Mouse (Mus musculus) limb, embryonic 10.5 days (tissue): ENCODE results near the gene Syn3. TPM values are rescaled to one million over a fixed set of nuclear protein-coding genes. Genes with fewer than 3 reads are reported as not detected.

Experiments used
- DNase-seq: peaks from one replicate; pipeline ENCODE4 v3.0.0-alpha.2; 2017; ENCODE audit warnings: low spot score
- H3K27ac ChIP-seq: fragments of 300-500 bp; sonication (generic); 2 replicates; pipeline ENCODE4 v1.5.1; 2016; ENCODE audit warnings: mild to moderate bottlenecking
- H3K27me3 ChIP-seq: fragments of 300-500 bp; sonication (generic); 2 replicates; pipeline ENCODE4 v1.6.1; 2016; ENCODE audit warnings: low read depth, mild to moderate bottlenecking; ENCODE audit not compliant: poor library complexity, severe bottlenecking
- H3K36me3 ChIP-seq: fragments of 300-500 bp; sonication (generic); 2 replicates; pipeline ENCODE4 v1.6.1; 2016; ENCODE audit warnings: mild to moderate bottlenecking, moderate library complexity
- H3K4me1 ChIP-seq: fragments of 300-500 bp; sonication (generic); 2 replicates; pipeline ENCODE4 v1.6.1; 2016
- H3K4me3 ChIP-seq: fragments of 300-500 bp; sonication (generic); 2 replicates; pipeline ENCODE4 v1.5.1; 2016; ENCODE audit warnings: mild to moderate bottlenecking, moderate library complexity
- H3K9me3 ChIP-seq: fragments of 300-500 bp; sonication (generic); replicated peaks from 2 replicates; pipeline ENCODE4 v1.6.1; 2016; ENCODE audit warnings: mild to moderate bottlenecking
- WGBS: fragments of 180-500 bp; shearing (Covaris S2); methylation state at CpG from one replicate; pipeline ENCODE4 v1.1.7; 2016; 5-methylcytosine and 5-hydroxymethylcytosine counted together
- polyA plus RNA-seq: library from polyadenylated mRNA; unstranded; fragments of >200 nt; fragmentation: Nextera tagmentation; extraction: Ambion mirVana; gene quantifications from 2 replicates; pipeline ENCODE4 v1.2.1, GENCODE M21; 2016

Gene Syn3
- polyA plus RNA-seq, 1 experiment from 2014 or later: 3.6 TPM

- WGBS: 93% methylated on average over 4 of the region's 4 CpGs
- no peak overlapping the region for H3K27ac ChIP-seq
- H3K9me3 ChIP-seq: no peaks in the 10 kb centered on the region
- H3K4me1 ChIP-seq: peaks cover 15% of the 10 kb centered on the region
- no peaks in the 10 kb centered on the region for H3K27me3 ChIP-seq
- H3K4me3 ChIP-seq: no peak overlapping the region
- no peaks in the 10 kb centered on the region for H3K36me3 ChIP-seq
- no peak for DNase-seq
Measured at GRCm38 (mm10) chr10:86108797-86109196, 389.9 kb downstream of the Syn3 start.

DNA sequence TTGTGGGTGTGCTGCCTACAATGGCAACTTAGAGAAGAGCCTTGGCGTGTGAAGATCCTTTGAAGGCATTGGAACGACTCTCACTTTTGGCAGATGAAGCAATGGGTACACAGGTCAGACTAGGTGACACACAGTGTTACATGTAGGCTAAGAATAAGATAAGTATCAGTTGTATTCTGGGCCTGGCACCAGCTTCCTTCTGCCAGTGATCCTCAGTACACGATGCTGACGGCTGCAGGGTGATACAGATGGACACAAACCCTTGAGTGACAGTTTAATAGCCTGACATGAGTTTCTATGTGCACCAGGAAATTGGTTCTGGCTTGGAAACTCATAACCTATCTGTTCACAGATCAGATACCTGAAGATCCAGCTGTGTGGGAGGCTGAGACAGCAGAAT lies 391.0 kb downstream of the Syn3 start:
- no peak for DNase-seq
- Histone ChIP-seq H3K4me1 (peaks cover 16% of the 10 kb centered on the region), H3K4me3 (no peak overlapping the region), H3K9me3 (no peaks in the 10 kb centered on the region), H3K27me3 (no peaks in the 10 kb centered on the region), H3K36me3 (no peaks in the 10 kb centered on the region), H3K27ac (no peak overlapping the region)
- 80% methylated on average over 4 of the region's 4 CpGs for WGBS

DNA sequence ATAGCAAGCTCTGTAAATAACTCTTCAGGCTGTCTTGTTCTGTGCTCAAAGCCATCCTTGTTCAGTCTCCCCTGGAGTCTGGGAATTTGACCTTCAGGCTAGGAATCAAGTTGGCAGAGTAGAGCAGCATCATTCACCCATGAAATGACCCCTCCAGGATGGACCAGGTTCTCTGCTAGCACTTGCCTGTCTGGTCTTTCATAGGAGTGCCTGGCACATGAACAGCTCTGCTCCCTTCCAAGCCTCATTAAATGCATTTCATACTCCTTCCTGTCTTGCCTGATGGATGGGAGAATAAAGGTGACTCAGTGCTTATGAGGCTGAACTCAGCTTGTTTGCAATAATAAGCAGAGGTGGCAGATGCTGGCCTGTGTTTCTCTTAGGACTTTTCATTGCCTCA lies 394.7 kb downstream of the Syn3 start:
- H3K27me3 ChIP-seq: no peaks in the 10 kb centered on the region
- peaks cover 6% of the 10 kb centered on the region for H3K4me1 ChIP-seq

DNA sequence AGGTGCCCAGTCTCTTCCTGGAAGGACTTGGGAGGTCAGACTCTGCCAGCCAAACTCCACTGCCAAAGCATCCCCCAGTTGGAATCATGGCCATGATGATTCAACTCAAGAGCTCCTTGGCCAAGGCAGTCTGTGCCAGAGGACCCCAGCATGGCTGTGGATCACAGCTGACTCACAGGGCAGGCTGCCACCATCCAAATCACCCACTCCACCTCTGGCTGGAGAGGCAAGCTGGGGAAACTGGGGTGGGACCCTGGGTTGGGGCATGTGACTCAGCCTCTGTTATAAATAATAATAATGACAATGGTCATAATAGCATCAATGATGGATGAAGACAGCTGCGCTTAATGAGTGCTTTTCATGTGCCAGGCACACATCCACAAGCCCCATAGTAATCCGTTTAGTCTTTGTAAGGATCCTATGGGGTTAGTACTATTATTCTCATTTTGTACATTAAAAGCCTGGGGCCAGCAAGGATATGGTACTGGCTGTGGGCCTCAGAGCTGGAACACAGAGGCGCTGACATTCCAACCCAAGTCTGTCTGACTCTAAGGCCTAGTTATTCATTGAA lies 398.3 kb downstream of the Syn3 start:
- H3K36me3 ChIP-seq: no peaks in the 10 kb centered on the region
- no peaks in the 10 kb centered on the region for H3K27me3 ChIP-seq
- peaks cover 6% of the 10 kb centered on the region for H3K4me1 ChIP-seq
- DNase-seq: no peak
- H3K4me3 ChIP-seq: no peak overlapping the region
- H3K9me3 ChIP-seq: no peaks in the 10 kb centered on the region
- 93% methylated on average over 3 of the region's 3 CpGs for WGBS
- H3K27ac ChIP-seq: no peak overlapping the region

More for the DNA sequence above, 394.7 kb downstream of the Syn3 start:
- H3K27ac ChIP-seq: no peak overlapping the region
- H3K36me3 ChIP-seq: no peaks in the 10 kb centered on the region
- H3K9me3 ChIP-seq: no peaks in the 10 kb centered on the region
- H3K4me3 ChIP-seq: no peak overlapping the region
- no peak for DNase-seq

DNA sequence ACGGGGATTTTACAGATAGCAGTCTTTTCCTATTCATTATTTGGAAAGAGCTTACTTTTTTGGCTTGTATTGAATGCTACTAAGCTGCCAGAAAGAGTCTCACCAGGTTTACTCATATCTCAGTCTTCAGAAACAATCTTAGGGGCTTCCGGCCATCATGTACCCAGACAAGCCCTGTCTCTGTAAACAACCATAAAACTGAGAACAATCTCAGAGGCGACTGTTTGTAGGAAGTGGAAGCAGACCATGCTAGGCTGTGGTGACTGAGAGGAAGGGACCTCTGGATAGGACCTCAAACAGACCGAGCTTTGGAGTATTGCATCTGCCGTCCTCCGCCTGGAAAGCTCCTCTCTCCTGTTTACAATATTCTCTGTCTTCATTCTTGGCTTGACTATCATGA lies 400.3 kb downstream of the Syn3 start:
- no peak overlapping the region for H3K27ac ChIP-seq
- H3K36me3 ChIP-seq: no peaks in the 10 kb centered on the region
- no peak for DNase-seq
- WGBS: 81% methylated on average over 6 of the region's 6 CpGs
- H3K27me3 ChIP-seq: no peaks in the 10 kb centered on the region
- no peaks in the 10 kb centered on the region for H3K9me3 ChIP-seq
- H3K4me1 ChIP-seq: no peaks in the 10 kb centered on the region
- H3K4me3 ChIP-seq: no peak overlapping the region

- DNase-seq: no peak
- H3K27ac ChIP-seq: no peak overlapping the region
- H3K27me3 ChIP-seq: no peaks in the 10 kb centered on the region
- no peaks in the 10 kb centered on the region for H3K36me3 ChIP-seq
- peaks cover 5% of the 10 kb centered on the region; the same call in 1 of the 2 replicates for H3K4me1 ChIP-seq
- H3K9me3 ChIP-seq: no peaks in the 10 kb centered on the region
- no peak overlapping the region for H3K4me3 ChIP-seq
- 68% methylated on average over 14 of the region's 14 CpGs for WGBS
Measured at GRCm38 (mm10) chr10:86093109-86094035, 405.3 kb downstream of the Syn3 start.

DNA sequence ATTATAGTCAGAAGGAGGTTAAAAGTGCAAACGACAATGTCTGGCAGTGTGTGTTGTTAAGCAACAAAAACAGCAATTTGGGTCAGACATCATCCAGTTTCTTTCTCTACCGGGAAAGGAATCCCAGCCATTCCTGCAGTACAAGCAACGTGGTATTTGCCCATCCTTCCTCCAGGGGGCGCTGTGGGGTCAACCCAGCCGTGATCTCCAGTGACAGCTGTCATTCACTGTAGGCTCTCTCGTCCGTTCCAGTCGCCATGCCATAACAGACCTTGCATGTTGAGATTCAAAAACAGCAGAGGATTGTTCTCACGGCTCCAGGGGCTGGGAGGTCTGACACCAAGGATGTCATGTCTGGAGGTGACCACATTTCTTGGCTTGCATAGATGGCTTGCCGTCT lies 406.8 kb downstream of the Syn3 start:
- WGBS: 52% methylated on average over 10 of the region's 10 CpGs
- peak; percentile 53 for DNase-seq
- H3K9me3 ChIP-seq: no peaks in the 10 kb centered on the region

GRCm38 (mm10) chr10:86079921-86080320 lies 418.8 kb downstream of the Syn3 start:
- Histone ChIP-seq H3K27ac (no peak overlapping the region), H3K4me1 (no peaks in the 10 kb centered on the region), H3K9me3 (no peaks in the 10 kb centered on the region), H3K4me3 (no peak overlapping the region), H3K36me3 (no peaks in the 10 kb centered on the region), H3K27me3 (no peaks in the 10 kb centered on the region)
- 88% methylated on average over 9 of the region's 9 CpGs for WGBS
- DNase-seq: no peak

More for the DNA sequence above, 406.8 kb downstream of the Syn3 start:
- no peak overlapping the region for H3K27ac ChIP-seq
- H3K27me3 ChIP-seq: no peaks in the 10 kb centered on the region
- H3K4me3 ChIP-seq: no peak overlapping the region
- H3K36me3 ChIP-seq: no peaks in the 10 kb centered on the region
- H3K4me1 ChIP-seq: peaks cover 5% of the 10 kb centered on the region; the same call in 1 of the 2 replicates

DNA sequence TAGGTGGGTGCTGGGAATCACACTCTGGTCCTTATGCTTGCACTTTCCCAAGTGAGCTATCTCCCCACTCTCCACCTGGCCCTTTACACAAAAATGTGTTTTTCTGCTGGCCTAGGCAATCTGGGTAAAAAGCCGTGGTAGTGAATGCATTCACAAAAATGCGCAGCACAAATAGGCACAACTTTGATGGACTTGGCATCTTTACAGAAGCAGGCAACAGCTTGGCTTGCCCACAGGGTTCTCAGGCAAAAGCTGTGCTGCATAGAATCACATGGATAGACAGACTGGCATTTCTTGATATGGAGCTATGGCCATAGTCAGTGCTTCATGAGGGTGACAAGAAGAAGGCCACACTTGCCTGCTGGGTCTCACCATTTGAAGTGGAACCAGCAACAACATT lies 419.9 kb downstream of the Syn3 start:
- WGBS: 96% methylated on average over 2 of the region's 2 CpGs
- no peaks in the 10 kb centered on the region for H3K4me1 ChIP-seq
- no peaks in the 10 kb centered on the region for H3K27me3 ChIP-seq
- H3K27ac ChIP-seq: no peak overlapping the region
- H3K9me3 ChIP-seq: no peaks in the 10 kb centered on the region
- no peak overlapping the region for H3K4me3 ChIP-seq
- no peaks in the 10 kb centered on the region for H3K36me3 ChIP-seq
- no peak for DNase-seq

GRCm38 (mm10) chr10:86077272-86077671 lies 421.4 kb downstream of the Syn3 start:
- H3K36me3 ChIP-seq: no peaks in the 10 kb centered on the region
- no peaks in the 10 kb centered on the region for H3K27me3 ChIP-seq
- H3K4me3 ChIP-seq: no peak overlapping the region
- no peak for DNase-seq
- no peaks in the 10 kb centered on the region for H3K4me1 ChIP-seq
- no peaks in the 10 kb centered on the region for H3K9me3 ChIP-seq
- 82% methylated on average over 2 of the region's 2 CpGs for WGBS
- no peak overlapping the region for H3K27ac ChIP-seq

- H3K4me1 ChIP-seq: no peaks in the 10 kb centered on the region
- H3K36me3 ChIP-seq: no peaks in the 10 kb centered on the region
- 90% methylated on average over 9 of the region's 9 CpGs for WGBS
- no peak for DNase-seq
- H3K9me3 ChIP-seq: no peaks in the 10 kb centered on the region
- H3K4me3 ChIP-seq: no peak overlapping the region
- no peaks in the 10 kb centered on the region for H3K27me3 ChIP-seq
- H3K27ac ChIP-seq: no peak overlapping the region
Measured at GRCm38 (mm10) chr10:86074971-86075711, 423.6 kb downstream of the Syn3 start.

- WGBS: 90% methylated on average over 4 of the region's 4 CpGs
- no peak overlapping the region for H3K4me3 ChIP-seq
- no peaks in the 10 kb centered on the region for H3K9me3 ChIP-seq
- no peaks in the 10 kb centered on the region for H3K27me3 ChIP-seq
- H3K36me3 ChIP-seq: no peaks in the 10 kb centered on the region
- H3K27ac ChIP-seq: no peak overlapping the region
- DNase-seq: no peak
- H3K4me1 ChIP-seq: peaks cover 5% of the 10 kb centered on the region
Measured at GRCm38 (mm10) chr10:86074134-86074533, 424.6 kb downstream of the Syn3 start.

DNA sequence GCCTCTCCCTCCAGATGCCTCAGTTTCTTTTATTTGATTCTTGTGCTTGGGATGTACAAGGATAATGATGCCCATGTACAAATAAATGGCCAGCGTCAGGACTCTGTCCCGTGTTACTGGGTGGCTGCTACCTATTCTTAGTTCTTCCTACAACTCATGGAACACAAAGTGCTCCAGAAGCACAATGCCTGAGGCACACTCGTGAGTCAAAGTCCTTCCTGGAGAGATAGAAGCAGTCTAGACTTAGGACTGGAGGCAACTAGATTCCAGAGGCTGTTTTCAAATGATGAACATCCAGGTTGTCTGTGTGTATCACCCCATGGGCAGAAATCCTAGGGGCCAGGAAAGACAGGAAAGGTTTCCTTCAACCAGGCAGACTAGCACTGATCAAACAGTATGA lies 427.9 kb downstream of the Syn3 start:
- Histone ChIP-seq H3K27ac (peak overlapping the region; percentile 5; the same call in 1 of the 2 replicates), H3K4me3 (no peak overlapping the region), H3K36me3 (no peaks in the 10 kb centered on the region), H3K27me3 (no peaks in the 10 kb centered on the region), H3K4me1 (peaks cover 28% of the 10 kb centered on the region), H3K9me3 (no peaks in the 10 kb centered on the region)
- no peak for DNase-seq
- WGBS: 92% methylated on average over 3 of the region's 3 CpGs
